Mouse (Mus musculus) forebrain, postnatal 0 days (tissue): ENCODE measurements around the gene Pelo. TPM values are rescaled to one million over a fixed set of nuclear protein-coding genes. Genes with fewer than 3 reads are reported as not detected.

ENCODE experiments used
- ATAC-seq: fragments of 200-750 bp; cut with Nextera tagmentation; 2 replicates; pipeline ENCODE4 v1.8.0; 2017; ENCODE audit warnings: mild to moderate bottlenecking, moderate library complexity
- DNase-seq: peaks from one replicate; pipeline ENCODE4 v3.0.0-alpha.2; 2015
- H3K27ac ChIP-seq: fragments of 300-500 bp; sonication (generic); 2 replicates; pipeline ENCODE4 v1.5.1; 2014; ENCODE audit warnings: low read depth, mild to moderate bottlenecking, antibody characterized with exemption, low read length, moderate library complexity, mixed read lengths
- H3K27me3 ChIP-seq: fragments of 300-500 bp; sonication (generic); 2 replicates; pipeline ENCODE4 v1.6.1; 2014; ENCODE audit warnings: mild to moderate bottlenecking, low read length, mixed read lengths; ENCODE audit not compliant: insufficient read depth
- H3K36me3 ChIP-seq: fragments of 300-500 bp; sonication (generic); 2 replicates; pipeline ENCODE4 v1.6.1; 2014; ENCODE audit warnings: mild to moderate bottlenecking, moderate library complexity; ENCODE audit not compliant: insufficient read depth
- H3K4me1 ChIP-seq: fragments of 300-500 bp; sonication (generic); 2 replicates; pipeline ENCODE4 v1.6.1; 2014; ENCODE audit warnings: antibody characterized with exemption; ENCODE audit not compliant: insufficient read depth
- H3K4me2 ChIP-seq: fragments of 300-500 bp; sonication (generic); 2 replicates; pipeline ENCODE4 v1.6.1; 2014; ENCODE audit warnings: low read depth, mild to moderate bottlenecking, moderate library complexity
- H3K4me3 ChIP-seq: fragments of 300-500 bp; sonication (generic); 2 replicates; pipeline ENCODE4 v1.5.1; 2014; ENCODE audit warnings: low read depth, low read length, mixed read lengths
- H3K9ac ChIP-seq: fragments of 300-500 bp; sonication (generic); 2 replicates; pipeline ENCODE4 v1.6.1; 2014; ENCODE audit warnings: mild to moderate bottlenecking
- H3K9me3 ChIP-seq: fragments of 300-500 bp; sonication (generic); 2 replicates; pipeline ENCODE4 v1.6.1; 2016; ENCODE audit warnings: low read length
- CTCF ChIP-seq: sonication (generic); IDR thresholded peaks from 2 replicates; pipeline ENCODE4 v1.5.1; 2016; ENCODE audit warnings: antibody characterized with exemption, control low read depth, low read depth
- WGBS: fragments of 180-500 bp; shearing (Covaris S2); extraction: QIAGEN DNeasy Blood & Tissue Kit; methylation state at CpG from one replicate; pipeline ENCODE4 v1.1.7; 2014; 5-methylcytosine and 5-hydroxymethylcytosine counted together
- polyA plus RNA-seq: library from polyadenylated mRNA; unstranded; fragments of >200 nt; fragmentation: Nextera tagmentation; extraction: Ambion mirVana; gene quantifications from 2 replicates; pipeline ENCODE4 v1.2.1, GENCODE M21; 2015
- total RNA-seq: library from RNA; depleted of rRNA; stranded (reverse); fragments of >200 nt; gene quantifications from 2 replicates; pipeline ENCODE4 v1.2.3, GENCODE M21; 2014

Pelo gene
- total and polyA plus RNA-seq, 2 experiments from 2014 or later: 6.2 to 10.1 TPM

GRCm38 (mm10) chr13:115098227-115098626, 8.2 kb upstream of the Pelo start:
- H3K4me3 ChIP-seq: no peak overlapping the region
- WGBS: 88% methylated on average over 3 of the region's 3 CpGs
- DNase-seq (no peak), ATAC-seq (no peak)
- TF ChIP-seq CTCF: no peak
- no peak overlapping the region for H3K27ac ChIP-seq
- no peak overlapping the region for H3K9ac ChIP-seq
- H3K9me3 ChIP-seq: no peaks in the 10 kb centered on the region
- no peak overlapping the region for H3K4me2 ChIP-seq
- 0 out of 2 replicates have a peak, but pooled peaks cover 4% of the 10 kb centered on the region for H3K27me3 ChIP-seq
- H3K4me1 ChIP-seq: peaks cover 11% of the 10 kb centered on the region; the same call in 1 of the 2 replicates
- H3K36me3 ChIP-seq: no peaks in the 10 kb centered on the region

- H3K27ac ChIP-seq: no peak overlapping the region
- no peaks in the 10 kb centered on the region for H3K9me3 ChIP-seq
- no peak overlapping the region for H3K4me3 ChIP-seq
- H3K4me2 ChIP-seq: no peak overlapping the region
- H3K4me1 ChIP-seq: peaks cover 8% of the 10 kb centered on the region; the same call in 1 of the 2 replicates
- DNase-seq (no peak), ATAC-seq (no peak)
- H3K9ac ChIP-seq: no peak overlapping the region
- TF ChIP-seq CTCF: no peak
- WGBS: 45% methylated on average over 5 of the region's 5 CpGs
- 0 out of 2 replicates have a peak, but pooled peaks cover 4% of the 10 kb centered on the region for H3K27me3 ChIP-seq
- H3K36me3 ChIP-seq: no peaks in the 10 kb centered on the region
Measured at GRCm38 (mm10) chr13:115096965-115097364, 7.0 kb upstream of the Pelo start.

GRCm38 (mm10) chr13:115096216-115096615, 6.2 kb upstream of the Pelo start:
- Histone ChIP-seq H3K36me3 (no peaks in the 10 kb centered on the region), H3K27ac (no peak overlapping the region), H3K9ac (no peak overlapping the region), H3K4me2 (no peak overlapping the region), H3K27me3 (0 out of 2 replicates have a peak, but pooled peaks cover 3% of the 10 kb centered on the region), H3K4me1 (peaks cover 2% of the 10 kb centered on the region; the same call in 1 of the 2 replicates), H3K9me3 (no peaks in the 10 kb centered on the region), H3K4me3 (no peak overlapping the region)
- ATAC-seq (no peak), DNase-seq (no peak)
- WGBS: 32% methylated on average over 2 of the region's 2 CpGs
- TF ChIP-seq CTCF: no peak

- Histone ChIP-seq H3K27me3 (no peaks in the 10 kb centered on the region), H3K36me3 (no peaks in the 10 kb centered on the region), H3K4me2 (no peak overlapping the region), H3K9me3 (no peaks in the 10 kb centered on the region), H3K4me3 (no peak overlapping the region), H3K9ac (no peak overlapping the region), H3K27ac (no peak overlapping the region), H3K4me1 (no peaks in the 10 kb centered on the region; the same call in 1 of the 2 replicates)
- no peak for ATAC-seq
- no peak for DNase-seq
- WGBS: over 99% methylated on average over 2 of the region's 2 CpGs
- 0 out of 2 replicates have a peak, but pooled peaks have one; percentile 16 for TF ChIP-seq CTCF
Measured at GRCm38 (mm10) chr13:115095392-115095791, 5.4 kb upstream of the Pelo start.

- H3K27ac ChIP-seq: no peak overlapping the region
- no peaks in the 10 kb centered on the region for H3K27me3 ChIP-seq
- H3K4me2 ChIP-seq: no peak overlapping the region
- H3K4me3 ChIP-seq: no peak overlapping the region
- no peaks in the 10 kb centered on the region for H3K36me3 ChIP-seq
- no peak for ATAC-seq
- no peaks in the 10 kb centered on the region for H3K9me3 ChIP-seq
- no peak for DNase-seq
- H3K9ac ChIP-seq: no peak overlapping the region
- TF ChIP-seq CTCF: no peak
- WGBS: 78% methylated on average over 3 of the region's 3 CpGs
- H3K4me1 ChIP-seq: peaks cover 4% of the 10 kb centered on the region; the same call in 1 of the 2 replicates
Measured at GRCm38 (mm10) chr13:115091511-115091910, 1.5 kb upstream of the Pelo start.

- TF ChIP-seq CTCF: no peak
- no peaks in the 10 kb centered on the region for H3K9me3 ChIP-seq
- H3K4me3 ChIP-seq: peak overlapping the region; percentile 66
- no peaks in the 10 kb centered on the region for H3K27me3 ChIP-seq
- H3K36me3 ChIP-seq: no peaks in the 10 kb centered on the region
- H3K27ac ChIP-seq: no peak overlapping the region
- H3K9ac ChIP-seq: no peak overlapping the region
- ATAC-seq (no peak), DNase-seq (no peak)
- H3K4me2 ChIP-seq: peak overlapping the region; percentile 96
- 51% methylated on average over 9 of the region's 9 CpGs for WGBS
- peaks cover 4% of the 10 kb centered on the region; the same call in 1 of the 2 replicates for H3K4me1 ChIP-seq
Measured at GRCm38 (mm10) chr13:115090977-115091445, 1.0 kb upstream of the Pelo start.

- no peak for TF ChIP-seq CTCF
- peak overlapping the region; percentile 66 for H3K9ac ChIP-seq
- ATAC-seq: peak; percentile 48
- H3K4me1 ChIP-seq: peaks cover 4% of the 10 kb centered on the region; the same call in 1 of the 2 replicates
- H3K36me3 ChIP-seq: no peaks in the 10 kb centered on the region
- peak overlapping the region; percentile 66 for H3K4me3 ChIP-seq
- H3K9me3 ChIP-seq: no peaks in the 10 kb centered on the region
- WGBS: 12% methylated on average over 34 of the region's 35 CpGs
- peak overlapping the region; percentile 96 for H3K4me2 ChIP-seq
- H3K27ac ChIP-seq: peak overlapping the region; percentile 29; the same call in 1 of the 2 replicates
- no peaks in the 10 kb centered on the region for H3K27me3 ChIP-seq
- peak; percentile 22 for DNase-seq
Measured at GRCm38 (mm10) chr13:115089395-115090025, 476 bp downstream of the Pelo start.
